Mouse (Mus musculus) myocyte (in vitro differentiated cells): ENCODE data around the gene Pdxk. TPM values are rescaled to one million over a fixed set of nuclear protein-coding genes. Genes with fewer than 3 reads are reported as not detected.

Experiments
- H3K27me3 ChIP-seq: one replicate; pipeline ENCODE4 v1.6.1; 2011; ENCODE audit not compliant: control insufficient read depth, insufficient read depth, insufficient read length
- H3K36me3 ChIP-seq: one replicate; pipeline ENCODE4 v1.6.1; 2011; ENCODE audit not compliant: control insufficient read depth, insufficient read depth
- H3K4me2 ChIP-seq: one replicate; pipeline ENCODE4 v1.6.1; 2011; ENCODE audit warnings: low read depth, control low read depth
- H3K4me3 ChIP-seq: one replicate; pipeline ENCODE4 v1.5.1; 2011; ENCODE audit warnings: mild to moderate bottlenecking, control low read depth, moderate library complexity
- H3K79me2 ChIP-seq: one replicate; pipeline ENCODE4 v1.6.1; 2011; ENCODE audit not compliant: control insufficient read depth, insufficient read depth
- H3ac ChIP-seq: one replicate; pipeline ENCODE4 v1.6.1; 2011; ENCODE audit not compliant: control insufficient read depth, insufficient read length
- CEBPB ChIP-seq: IDR thresholded peaks from 2 replicates; pipeline ENCODE4 v1.6.1; 2011; ENCODE audit warnings: mild to moderate bottlenecking, moderate library complexity; ENCODE audit not compliant: poor library complexity, insufficient read depth, severe bottlenecking
- E2F4 ChIP-seq: IDR thresholded peaks from one replicate; pipeline ENCODE4 v1.6.1; 2011; ENCODE audit warnings: mild to moderate bottlenecking, control low read depth, moderate library complexity; ENCODE audit not compliant: insufficient read depth
- MAX ChIP-seq: IDR thresholded peaks from one replicate; pipeline ENCODE4 v1.6.1; 2011; ENCODE audit warnings: low read depth, mild to moderate bottlenecking, control low read depth
- MYOD1 ChIP-seq, 3 experiments: IDR thresholded peaks; one replicate each; pipeline ENCODE4 v1.6.1; 2011; ENCODE audit warnings: control low read depth in 2 of 3, low read depth in 2 of 3, mild to moderate bottlenecking in 2 of 3, moderate library complexity in 1 of 3; ENCODE audit not compliant: insufficient read length in 2 of 3, control insufficient read depth in 1 of 3
- MYOG ChIP-seq, 3 experiments: IDR thresholded peaks; one replicate each; pipeline ENCODE4 v1.6.1; 2011; ENCODE audit warnings: control low read depth in 2 of 3, low read depth in 2 of 3, mild to moderate bottlenecking in 2 of 3; ENCODE audit not compliant: insufficient read length in 2 of 3, control insufficient read depth in 1 of 3, insufficient read depth in 1 of 3
- POLR2A ChIP-seq: IDR thresholded peaks from one replicate; pipeline ENCODE4 v1.6.1; 2011; ENCODE audit warnings: low read depth, mild to moderate bottlenecking, control low read depth, moderate library complexity; ENCODE audit not compliant: insufficient read length
- POLR2AphosphoS2 ChIP-seq: IDR thresholded peaks from one replicate; pipeline ENCODE4 v1.6.1; 2011; ENCODE audit warnings: low read depth, control low read depth; ENCODE audit not compliant: insufficient read length
- REST ChIP-seq: IDR thresholded peaks from one replicate; pipeline ENCODE4 v1.6.1; 2011; ENCODE audit warnings: mild to moderate bottlenecking, control low read depth, moderate library complexity; ENCODE audit not compliant: insufficient read depth, insufficient read length
- SRF ChIP-seq: IDR thresholded peaks from one replicate; pipeline ENCODE4 v1.6.1; 2011; ENCODE audit warnings: low read depth; ENCODE audit not compliant: control insufficient read depth, insufficient read length
- TCF12 ChIP-seq: IDR thresholded peaks from one replicate; pipeline ENCODE4 v1.6.1; 2011; ENCODE audit warnings: mild to moderate bottlenecking, control low read depth; ENCODE audit not compliant: poor library complexity, insufficient read depth, severe bottlenecking
- TCF3 ChIP-seq: IDR thresholded peaks from one replicate; pipeline ENCODE4 v1.6.1; 2011; ENCODE audit warnings: low read depth, control low read depth; ENCODE audit not compliant: insufficient read length
- USF1 ChIP-seq: IDR thresholded peaks from one replicate; pipeline ENCODE4 v1.6.1; 2011; ENCODE audit warnings: low read depth, mild to moderate bottlenecking, control low read depth, moderate library complexity
- polyA plus RNA-seq: library from polyadenylated mRNA; unstranded; fragments of >200 nt; fragmentation: generic; extraction: Trizol; gene quantifications from one replicate; pipeline ENCODE4 v1.2.1, GENCODE M21; 2012; ENCODE audit warnings: missing spikeins

Gene Pdxk
- polyA plus RNA-seq, 1 experiment, result 5.7 TPM

GRCm38 (mm10) chr10:78429180-78429579 is 35.6 kb downstream of the Pdxk start:
- Histone ChIP-seq H3K27me3 (no peaks in the 10 kb centered on the region), H3K4me2 (no peak overlapping the region), H3ac (no peak overlapping the region), H3K36me3 (peaks cover 8% of the 10 kb centered on the region), H3K4me3 (no peak overlapping the region), H3K79me2 (peaks cover 9% of the 10 kb centered on the region)
- TF ChIP-seq CEBPB (peak; percentile 35; the same call in 1 of the 2 replicates), USF1 (no peak)

GRCm38 (mm10) chr10:78428070-78428469 is 36.7 kb downstream of the Pdxk start:
- no peak for TF ChIP-seq TCF12
- TF ChIP-seq REST, result no peak
- TF ChIP-seq POLR2A, result no peak
- TF ChIP-seq CEBPB, result no peak
- no peak for TF ChIP-seq MYOD1 (IDR thresholded peaks at IDR 0.05; ENCODE audit: control insufficient read depth in 1 of 3, insufficient read length in 2 of 3, low read depth in 2 of 3)
- no peak for TF ChIP-seq MAX
- TF ChIP-seq MYOG (IDR thresholded peaks at IDR 0.05; ENCODE audit: control insufficient read depth in 1 of 3, insufficient read depth in 1 of 3, insufficient read length in 2 of 3, low read depth in 2 of 3), result no peak
- TF ChIP-seq USF1, result no peak
- TF ChIP-seq SRF, result no peak
- no peak for TF ChIP-seq E2F4
- TF ChIP-seq TCF3, result no peak
- TF ChIP-seq POLR2AphosphoS2, result no peak
- H3ac ChIP-seq, result no peak overlapping the region
- H3K36me3 ChIP-seq, result peaks cover 8% of the 10 kb centered on the region
- no peaks in the 10 kb centered on the region for H3K27me3 ChIP-seq
- H3K4me2 ChIP-seq, result no peak overlapping the region
- H3K79me2 ChIP-seq, result peaks cover 9% of the 10 kb centered on the region
- no peak overlapping the region for H3K4me3 ChIP-seq

- Histone ChIP-seq H3K36me3 (peaks cover 8% of the 10 kb centered on the region), H3K27me3 (no peaks in the 10 kb centered on the region), H3K4me2 (peak overlapping the region; percentile 67), H3K4me3 (peak overlapping the region; percentile 64), H3ac (peak overlapping the region; percentile 12), H3K79me2 (peaks cover 9% of the 10 kb centered on the region)
- TF ChIP-seq POLR2AphosphoS2 (no peak), MYOD1 (IDR thresholded peaks at IDR 0.05; ENCODE audit: control insufficient read depth in 1 of 3, insufficient read length in 2 of 3, low read depth in 2 of 3) (no peak), POLR2A (no peak), USF1 (no peak), TCF3 (no peak), SRF (no peak), E2F4 (no peak), REST (no peak), TCF12 (no peak), MYOG (IDR thresholded peaks at IDR 0.05; ENCODE audit: control insufficient read depth in 1 of 3, insufficient read depth in 1 of 3, insufficient read length in 2 of 3, low read depth in 2 of 3) (no peak), MAX (no peak), CEBPB (no peak)
Measured at GRCm38 (mm10) chr10:78426117-78426735, 38.5 kb downstream of the Pdxk start.

- Histone ChIP-seq H3K79me2 (peaks cover 9% of the 10 kb centered on the region), H3ac (peak within 1 kb of the TSS; percentile 12), H3K27me3 (no peaks in the 10 kb centered on the region), H3K36me3 (peaks cover 8% of the 10 kb centered on the region), H3K4me3 (peak within 1 kb of the TSS; percentile 64), H3K4me2 (peak within 1 kb of the TSS; percentile 98)
- TF ChIP-seq USF1, result peak; percentile 86
- no peak for TF ChIP-seq TCF12
- TF ChIP-seq CEBPB, result no peak
- TF ChIP-seq POLR2AphosphoS2, result peak; percentile 86
- no peak for TF ChIP-seq E2F4
- peak; percentile 11 for TF ChIP-seq SRF
- TF ChIP-seq MAX, result no peak
- TF ChIP-seq POLR2A, result peak; percentile 91
- no peak for TF ChIP-seq REST
- no peak for TF ChIP-seq TCF3
- TF ChIP-seq MYOG (IDR thresholded peaks at IDR 0.05; ENCODE audit: control insufficient read depth in 1 of 3, insufficient read depth in 1 of 3, insufficient read length in 2 of 3, low read depth in 2 of 3), result peak in 1 of 3 experiments; percentile 20
- no peak for TF ChIP-seq MYOD1 (IDR thresholded peaks at IDR 0.05; ENCODE audit: control insufficient read depth in 1 of 3, insufficient read length in 2 of 3, low read depth in 2 of 3)
Measured at GRCm38 (mm10) chr10:78425181-78426041, 39.4 kb downstream of the Pdxk start, which contains the start of gene Cstb. TSS of gene Cstb (plus strand) at chr10:78425669.
